ENCODE assay signal across 8 mouse cellular contexts in the genomic region with DNA sequence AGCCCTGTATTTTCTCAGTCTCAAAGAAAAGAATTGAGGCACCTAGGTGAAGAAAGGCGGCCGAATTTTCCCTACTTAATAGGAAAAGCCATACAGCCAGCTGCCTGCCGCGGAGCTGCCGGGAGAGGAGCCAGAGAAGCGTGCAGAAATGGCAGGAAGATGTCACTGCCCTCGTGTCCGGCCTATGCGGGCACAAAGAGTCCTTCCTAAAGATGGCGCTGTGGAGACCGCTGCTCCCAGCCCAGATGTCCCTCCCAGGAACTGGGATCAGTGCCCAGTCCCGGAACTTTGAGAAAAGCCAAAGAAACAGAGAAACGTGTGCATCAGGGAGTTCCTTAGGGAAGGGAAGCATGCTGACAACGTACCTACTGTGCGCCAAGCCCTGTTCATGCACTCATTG.
A peak's percentile ranks its signal among the peaks of the same experiment; 100 is the strongest.
DNase-seq lines count a peak whose midpoint lies in the region; ATAC-seq lines count a peak whose summit lies in the region.

No protein-coding gene starts in this region.

- H3K4me2 ChIP-seq in heart, embryonic 12.5 days: no peak overlapping the region
- no peak overlapping the region for H3K4me2 ChIP-seq in embryonic facial prominence, embryonic 13.5 days
- 0 out of 2 replicates have a peak overlapping the region, but pooled peaks have one; percentile 14 for H3K4me2 ChIP-seq in limb, embryonic 13.5 days (replicated peaks)
- peak overlapping the region; percentile 36 for H3K4me2 ChIP-seq in midbrain, embryonic 13.5 days (replicated peaks)
- no peak overlapping the region for H3K4me2 ChIP-seq in stomach, embryonic 15.5 days

- H3K9ac ChIP-seq in heart, embryonic 12.5 days: no peak overlapping the region
- H3K9ac ChIP-seq in embryonic facial prominence, embryonic 13.5 days: no peak overlapping the region
- H3K9ac ChIP-seq in limb, embryonic 13.5 days: 0 out of 2 replicates have a peak overlapping the region, but pooled peaks have one; percentile 8
- no peak overlapping the region for H3K9ac ChIP-seq in midbrain, embryonic 13.5 days (replicated peaks)
- no peak overlapping the region for H3K9ac ChIP-seq in stomach, embryonic 15.5 days

- peak; percentile 98 for DNase-seq in heart, adult 11 months
- DNase-seq in heart, adult 8-10 months (ENCODE audit: low spot score): peak; percentile 90
- DNase-seq in kidney, adult 8-10 months: peak; percentile 85 to 87

- H3K27ac ChIP-seq in heart, embryonic 12.5 days (ENCODE audit: poor library complexity, severe bottlenecking): no peak overlapping the region
- 0 out of 2 replicates have a peak overlapping the region, but pooled peaks have one; percentile 0 for H3K27ac ChIP-seq in embryonic facial prominence, embryonic 13.5 days
- peak overlapping the region; percentile 39; the same call in 1 of the 2 replicates for H3K27ac ChIP-seq in limb, embryonic 13.5 days
- peak overlapping the region; percentile 64 for H3K27ac ChIP-seq in midbrain, embryonic 13.5 days
- peak overlapping the region; percentile 62; the same call in 1 of the 2 replicates for H3K27ac ChIP-seq in stomach, embryonic 15.5 days

- H3K4me3 ChIP-seq in heart, embryonic 12.5 days: no peak overlapping the region
- H3K4me3 ChIP-seq in embryonic facial prominence, embryonic 13.5 days: no peak overlapping the region
- no peak overlapping the region for H3K4me3 ChIP-seq in limb, embryonic 13.5 days
- H3K4me3 ChIP-seq in midbrain, embryonic 13.5 days (replicated peaks): no peak overlapping the region
- H3K4me3 ChIP-seq in stomach, embryonic 15.5 days (replicated peaks): no peak overlapping the region

- no peaks in the 10 kb centered on the region for H3K27me3 ChIP-seq in heart, embryonic 12.5 days (replicated peaks)
- H3K27me3 ChIP-seq in embryonic facial prominence, embryonic 13.5 days: no peaks in the 10 kb centered on the region
- H3K27me3 ChIP-seq in limb, embryonic 13.5 days: no peaks in the 10 kb centered on the region
- peaks cover 2% of the 10 kb centered on the region; the same call in 1 of the 2 replicates for H3K27me3 ChIP-seq in midbrain, embryonic 13.5 days
- H3K27me3 ChIP-seq in stomach, embryonic 15.5 days (replicated peaks): no peaks in the 10 kb centered on the region

- H3K4me1 ChIP-seq in heart, embryonic 12.5 days (replicated peaks): peaks cover 71% of the 10 kb centered on the region
- H3K4me1 ChIP-seq in embryonic facial prominence, embryonic 13.5 days: peaks cover 22% of the 10 kb centered on the region
- H3K4me1 ChIP-seq in limb, embryonic 13.5 days: peaks cover 36% of the 10 kb centered on the region
- peaks cover 13% of the 10 kb centered on the region for H3K4me1 ChIP-seq in midbrain, embryonic 13.5 days (replicated peaks)
- peaks cover 24% of the 10 kb centered on the region for H3K4me1 ChIP-seq in stomach, embryonic 15.5 days

- no peak for ATAC-seq in heart, embryonic 12.5 days (ENCODE audit: insufficient number of reproducible peaks, low FRiP score)
- no peak for ATAC-seq in embryonic facial prominence, embryonic 13.5 days (ENCODE audit: insufficient number of reproducible peaks, insufficient read depth, low FRiP score, low TSS enrichment, low read depth)
- ATAC-seq in limb, embryonic 13.5 days (ENCODE audit: low FRiP score, low read depth): peak; percentile 6; the same call in 1 of the 2 replicates
- peak; percentile 16; the same call in 1 of the 2 replicates for ATAC-seq in midbrain, embryonic 13.5 days
- no peak for ATAC-seq in stomach, embryonic 15.5 days (ENCODE audit: insufficient read depth, low FRiP score, low read depth)

- no peaks in the 10 kb centered on the region for H3K9me3 ChIP-seq in heart, embryonic 12.5 days (replicated peaks)
- H3K9me3 ChIP-seq in embryonic facial prominence, embryonic 13.5 days: no peaks in the 10 kb centered on the region
- no peaks in the 10 kb centered on the region for H3K9me3 ChIP-seq in limb, embryonic 13.5 days
- no peaks in the 10 kb centered on the region for H3K9me3 ChIP-seq in midbrain, embryonic 13.5 days
- H3K9me3 ChIP-seq in stomach, embryonic 15.5 days: no peaks in the 10 kb centered on the region

- 32% methylated on average over 15 of the region's 15 CpGs for WGBS in heart, embryonic 12.5 days
- WGBS in embryonic facial prominence, embryonic 13.5 days: 32% methylated on average over 15 of the region's 15 CpGs
- 39% methylated on average over 15 of the region's 15 CpGs for WGBS in limb, embryonic 13.5 days
- WGBS in midbrain, embryonic 13.5 days: 24% methylated on average over 15 of the region's 15 CpGs
- 39% methylated on average over 15 of the region's 15 CpGs for WGBS in stomach, embryonic 15.5 days

- peaks cover 31% of the 10 kb centered on the region for H3K36me3 ChIP-seq in heart, embryonic 12.5 days
- peaks cover 74% of the 10 kb centered on the region for H3K36me3 ChIP-seq in embryonic facial prominence, embryonic 13.5 days
- H3K36me3 ChIP-seq in limb, embryonic 13.5 days: peaks cover 60% of the 10 kb centered on the region
- H3K36me3 ChIP-seq in midbrain, embryonic 13.5 days: peaks cover 48% of the 10 kb centered on the region
- H3K36me3 ChIP-seq in stomach, embryonic 15.5 days: peaks cover 22% of the 10 kb centered on the region; the same call in 1 of the 2 replicates

Comparison
In these comparisons a context has a peak if more than half of its experiments do, and no peak if none do; other contexts are left out.
1. ATAC-seq: peak in limb, embryonic 13.5 days (single experiment) and midbrain, embryonic 13.5 days (single experiment); none in heart, embryonic 12.5 days (single experiment), embryonic facial prominence, embryonic 13.5 days (single experiment) and stomach, embryonic 15.5 days (single experiment).
2. H3K4me2 ChIP-seq: peak in limb, embryonic 13.5 days (single experiment) and midbrain, embryonic 13.5 days (single experiment); none in heart, embryonic 12.5 days (single experiment), embryonic facial prominence, embryonic 13.5 days (single experiment) and stomach, embryonic 15.5 days (single experiment).
3. Peak in every context shown above with its lines, with median percentiles within 50 percentile points of each other: DNase-seq.